Mouse (Mus musculus) telencephalon, adult 2 months (tissue): Measurements from ENCODE around the gene Cnot6l.
A peak's percentile ranks its signal among the peaks of the same experiment; 100 is the strongest.

Experiments used
- DNase-seq: peaks from one replicate; pipeline ENCODE4 v3.0.0-alpha.2; 2011; ENCODE audit warnings: low read depth, low spot score

Gene Cnot6l

DNA sequence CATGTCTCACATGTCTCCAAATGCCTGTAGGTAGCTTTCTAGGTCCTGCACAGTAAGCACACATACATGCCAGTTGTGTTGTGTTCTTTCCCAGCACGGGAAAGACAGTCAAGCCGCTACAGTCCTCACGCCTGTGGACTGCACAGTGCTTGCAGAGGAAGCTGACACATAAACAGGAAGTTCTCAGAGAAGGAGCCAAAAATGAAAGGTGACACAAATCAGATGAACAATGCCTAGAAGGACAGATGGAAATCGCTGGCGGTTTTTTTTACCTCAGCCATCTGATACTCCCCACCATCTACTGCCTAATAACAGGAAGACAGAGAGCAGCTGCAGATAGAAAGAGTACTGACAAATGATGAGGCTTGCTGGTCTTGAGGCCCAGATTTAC is at the start of gene Cnot6l:
Cnot6l (minus strand) TSS at position 151 of the 391 bp plus-strand sequence.
- no peak for DNase-seq

DNA sequence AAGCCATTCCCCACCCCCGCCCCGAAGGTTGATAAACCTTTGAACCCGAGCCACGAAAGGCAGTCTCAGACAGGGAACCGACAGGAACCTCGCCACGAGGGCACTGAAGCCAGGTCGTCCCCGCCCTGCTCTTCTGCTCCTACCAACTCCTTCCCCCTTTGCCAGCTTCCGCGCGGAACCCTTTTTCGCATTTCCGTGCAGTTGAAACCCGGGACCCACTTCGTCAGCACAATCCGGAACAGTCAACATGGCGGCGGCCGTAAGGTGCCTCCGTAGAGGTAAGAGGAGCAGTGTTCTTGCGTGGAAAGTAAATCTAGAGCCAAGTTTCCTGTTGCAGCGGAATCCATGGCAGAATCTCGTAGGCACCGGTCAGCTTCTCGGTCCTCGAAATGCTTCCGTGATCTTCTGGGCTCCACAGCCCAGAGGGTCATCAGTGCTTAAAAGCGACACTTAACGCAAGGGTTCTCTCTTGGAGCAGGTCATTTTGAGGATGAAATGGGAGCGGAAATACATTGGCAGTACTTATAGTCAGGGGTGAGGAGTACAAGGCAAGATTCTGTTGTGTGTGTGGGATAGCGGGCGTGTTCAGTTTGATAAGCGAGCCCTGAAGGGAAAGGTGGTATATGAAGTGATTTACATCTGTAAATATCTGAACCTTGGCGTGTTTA is 46.1 kb upstream of the Cnot6l start:
- DNase-seq, result peak; percentile 93

DNA sequence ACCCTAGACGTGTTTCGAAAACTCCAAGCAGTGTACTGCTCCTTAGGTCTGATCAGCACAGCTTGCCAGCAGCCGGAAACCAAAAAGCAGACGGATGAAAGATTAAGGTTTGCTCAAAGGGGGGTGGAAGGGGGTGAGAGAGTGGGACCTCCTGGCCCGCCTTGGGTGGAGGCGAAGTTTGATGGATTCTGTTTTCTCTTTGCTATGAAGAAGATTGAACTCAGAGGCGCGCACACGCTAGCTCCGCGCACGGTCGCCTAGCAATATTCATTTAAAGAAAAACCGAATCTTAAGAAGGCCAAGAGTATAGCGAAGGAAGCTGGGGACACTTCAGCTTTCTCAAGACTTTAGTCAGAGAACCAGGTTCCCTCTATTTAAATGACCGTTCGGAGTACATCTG is 45.5 kb upstream of the Cnot6l start, which contains the start of gene Mrpl1:
Mrpl1 (plus strand) TSS at position 35 of the 400 bp plus-strand sequence.
- DNase-seq, result no peak

DNA sequence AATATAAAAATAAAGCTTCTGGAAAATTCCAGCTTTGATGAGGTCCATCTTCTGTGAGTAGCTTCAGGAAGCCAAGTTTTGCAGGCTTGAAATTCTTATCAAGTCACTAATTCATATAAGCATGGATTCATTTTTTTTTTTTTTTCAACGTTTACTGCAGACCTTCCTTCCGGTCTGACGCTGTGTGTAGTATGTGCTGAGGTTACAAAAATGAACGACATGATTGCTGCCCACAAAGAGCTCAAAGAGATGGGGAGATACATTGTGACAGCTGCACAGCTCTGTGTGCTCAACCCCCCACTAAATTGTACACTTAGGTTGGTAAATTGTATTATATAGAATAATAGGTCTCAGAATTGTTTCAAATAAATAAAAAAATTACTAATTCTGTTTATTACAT is 44.6 kb upstream of the Cnot6l start:
- no peak for DNase-seq

DNA sequence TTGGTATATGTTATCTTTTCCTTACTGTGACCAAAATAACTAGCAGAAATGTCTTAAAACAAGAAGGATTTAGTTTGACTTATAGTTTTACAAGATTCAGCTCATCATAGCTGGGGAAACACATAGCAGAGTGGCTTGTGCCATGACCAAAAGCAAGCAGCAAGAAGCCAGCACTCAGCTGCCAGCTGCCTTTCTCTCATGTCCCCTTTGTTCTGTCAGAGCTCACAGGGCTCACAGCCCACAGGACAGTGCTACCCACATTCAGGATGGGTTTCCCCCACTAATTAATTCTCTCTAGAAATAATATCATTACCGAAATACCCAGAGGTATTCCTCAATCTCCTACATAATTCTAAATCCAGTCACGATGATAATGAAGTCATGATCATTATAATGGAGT is 43.6 kb upstream of the Cnot6l start:
- DNase-seq, result no peak

DNA sequence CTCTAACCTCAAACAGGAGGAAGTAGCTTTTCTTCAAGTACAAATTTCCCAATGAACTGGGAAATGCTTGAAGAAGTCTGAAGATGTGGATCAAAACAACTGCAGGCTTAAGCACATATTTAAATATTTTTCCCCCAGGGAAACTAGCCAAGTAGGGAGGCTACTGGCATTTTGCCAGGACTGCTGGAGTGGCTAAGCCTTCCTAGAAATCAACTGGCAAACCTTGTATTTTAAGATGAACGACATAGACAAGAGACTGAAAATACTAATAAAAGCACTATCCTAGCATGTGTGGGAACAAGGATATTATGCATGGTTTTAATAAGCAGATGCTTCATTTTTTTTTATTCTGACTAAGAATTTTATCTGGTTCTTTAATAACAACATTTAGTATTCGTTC is 42.9 kb upstream of the Cnot6l start:
- DNase-seq, result no peak

DNA sequence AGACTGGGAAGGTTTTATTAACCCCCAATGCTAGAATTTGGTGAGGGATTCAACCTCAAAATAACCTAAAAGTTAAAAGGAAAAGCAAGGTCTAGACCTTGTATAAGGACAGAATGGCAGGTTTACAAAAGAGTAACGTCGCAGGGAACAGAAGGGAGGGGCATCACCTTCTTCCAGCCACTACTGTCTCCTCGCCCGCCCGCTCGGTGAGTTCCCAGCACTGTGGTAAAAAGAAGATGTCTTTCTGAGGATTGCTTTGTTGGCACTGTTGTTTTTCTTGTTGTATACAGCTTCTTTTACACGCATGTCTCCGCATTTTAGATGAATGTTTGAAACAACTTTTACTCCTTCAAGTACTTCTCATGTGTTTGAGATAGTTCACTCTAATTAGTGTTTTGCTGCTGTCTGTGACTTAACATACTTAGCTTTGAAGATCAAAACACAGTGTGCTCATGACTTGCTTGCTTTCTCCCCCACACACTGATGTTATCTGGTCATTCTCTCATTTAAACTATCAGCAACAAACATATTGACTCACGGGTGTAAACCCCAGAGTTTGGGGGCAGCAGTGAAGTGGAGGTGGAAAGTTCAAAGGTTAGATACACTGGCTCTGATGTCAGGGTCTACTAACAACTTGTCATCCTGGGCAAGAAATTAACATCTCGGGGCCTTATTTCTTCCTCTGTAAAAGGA is 37.6 kb upstream of the Cnot6l start:
- DNase-seq, result no peak

DNA sequence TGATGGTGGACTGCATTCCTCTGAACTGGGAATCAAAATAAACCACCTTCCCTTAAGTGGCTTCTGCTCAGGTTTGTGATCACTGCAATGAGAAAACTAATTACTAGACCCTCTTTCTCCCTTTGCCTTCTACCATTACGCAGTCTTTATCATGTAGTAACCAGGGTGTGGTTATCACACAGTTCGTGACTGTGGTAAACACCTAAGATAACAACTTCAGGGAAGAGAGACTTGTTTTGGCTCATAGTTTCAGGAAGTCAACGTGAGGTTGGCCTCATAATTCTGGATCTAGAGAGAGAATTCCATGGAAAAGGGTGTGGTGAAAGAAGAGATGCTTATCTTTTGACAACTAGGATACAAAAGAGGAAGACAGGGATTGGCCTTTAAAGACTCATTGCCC is 36.3 kb upstream of the Cnot6l start:
- DNase-seq, result no peak

DNA sequence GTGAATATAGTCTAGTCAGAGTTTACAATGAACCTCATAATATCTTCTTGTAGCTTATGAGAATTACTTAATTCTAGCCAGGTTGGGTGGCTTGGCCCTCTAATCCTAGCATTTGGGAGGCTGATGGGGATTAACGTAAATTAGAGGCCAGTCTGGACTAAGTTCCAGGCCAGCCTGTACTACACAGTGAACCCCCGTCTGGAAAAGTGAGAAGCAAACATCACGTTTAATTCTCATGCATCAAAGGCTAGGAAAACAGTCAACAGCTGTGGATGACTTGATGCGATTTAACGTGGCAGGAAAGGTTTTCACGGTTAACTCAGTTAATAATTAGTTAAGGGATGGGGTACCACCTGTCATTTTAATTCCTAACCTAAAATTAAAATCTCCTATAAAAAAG is 34.3 kb upstream of the Cnot6l start:
- DNase-seq, result no peak

DNA sequence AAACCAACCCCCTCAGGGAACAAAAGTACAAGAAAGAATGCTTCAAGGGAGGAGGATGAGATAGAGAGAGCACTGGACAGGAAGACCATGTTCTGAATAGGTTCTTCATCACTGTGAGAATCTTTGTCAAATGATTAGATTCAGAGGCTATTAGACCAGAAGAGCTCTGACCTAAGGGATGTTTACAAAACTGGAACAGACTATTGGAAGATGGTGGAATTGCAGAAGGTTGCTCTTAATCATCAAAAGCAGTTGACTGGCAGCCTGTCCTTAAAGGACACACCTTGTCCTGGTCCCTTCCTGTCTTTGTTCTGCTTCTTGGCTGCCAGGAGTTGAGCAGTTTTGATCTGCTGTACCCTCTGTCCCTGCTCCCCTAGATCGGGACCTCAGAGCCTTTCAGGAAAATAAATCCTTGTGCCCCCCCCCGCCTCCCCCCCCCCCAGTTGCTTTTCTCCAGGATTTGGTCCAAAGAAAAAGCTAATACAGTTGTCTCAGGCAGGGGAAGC is 32.6 kb upstream of the Cnot6l start:
- DNase-seq, result no peak

DNA sequence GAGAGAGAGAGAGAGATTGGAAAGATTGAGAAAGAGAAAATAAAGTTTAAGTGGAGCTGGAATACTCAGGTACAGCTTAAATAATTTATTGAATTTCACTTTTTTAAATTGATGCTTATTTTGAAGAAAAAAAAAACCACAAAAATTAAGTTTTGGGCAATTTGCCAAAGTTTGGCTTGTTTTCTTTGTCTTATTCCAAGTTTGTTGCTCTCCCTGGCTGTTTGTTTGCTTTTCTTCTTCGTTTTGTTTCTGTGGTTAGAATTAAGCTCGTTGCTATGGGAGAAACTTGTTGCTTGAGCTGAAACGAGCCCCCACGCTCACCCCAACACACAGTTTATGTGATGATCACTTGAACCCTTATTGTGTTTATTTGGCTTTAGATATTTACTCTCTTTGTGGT is 27.3 kb upstream of the Cnot6l start:
- DNase-seq, result no peak

DNA sequence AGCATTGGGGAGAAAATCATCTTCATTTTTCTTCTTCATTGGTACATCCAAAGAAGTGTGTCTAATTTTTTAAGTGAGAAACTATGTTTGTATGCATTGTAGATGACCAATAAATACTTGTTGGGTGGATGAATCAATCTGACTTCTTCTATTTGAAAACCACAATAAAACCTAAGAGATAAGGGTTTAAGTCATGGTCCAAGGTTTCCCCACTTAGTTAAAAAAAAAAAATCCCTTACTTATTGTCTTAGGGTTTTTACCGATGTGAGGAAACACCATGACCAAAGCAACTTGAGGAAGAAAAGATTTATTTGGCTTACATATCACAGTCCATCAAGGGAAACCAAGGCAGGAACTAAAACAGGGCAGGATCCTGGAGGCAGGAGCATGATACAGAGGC is 25.8 kb upstream of the Cnot6l start:
- DNase-seq, result no peak

DNA sequence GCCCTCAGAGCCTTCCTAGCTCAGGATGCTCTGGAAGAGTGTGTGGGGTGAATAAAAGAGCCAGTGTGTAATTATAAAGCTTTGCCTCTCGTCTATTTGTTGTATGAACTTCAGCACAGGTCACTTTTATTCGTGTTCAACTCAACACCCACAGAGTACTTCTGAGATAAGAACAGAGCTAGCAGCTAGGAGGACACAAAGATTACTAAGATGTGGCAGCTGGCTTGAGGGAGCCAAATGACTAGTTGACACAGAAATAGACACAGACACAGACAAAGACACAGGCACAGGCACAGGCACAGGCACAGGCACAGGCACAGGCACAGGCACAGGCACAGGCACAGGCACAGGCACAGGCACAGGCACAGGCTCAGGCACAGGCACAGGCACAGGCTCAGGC is 20.0 kb upstream of the Cnot6l start:
- DNase-seq, result no peak

DNA sequence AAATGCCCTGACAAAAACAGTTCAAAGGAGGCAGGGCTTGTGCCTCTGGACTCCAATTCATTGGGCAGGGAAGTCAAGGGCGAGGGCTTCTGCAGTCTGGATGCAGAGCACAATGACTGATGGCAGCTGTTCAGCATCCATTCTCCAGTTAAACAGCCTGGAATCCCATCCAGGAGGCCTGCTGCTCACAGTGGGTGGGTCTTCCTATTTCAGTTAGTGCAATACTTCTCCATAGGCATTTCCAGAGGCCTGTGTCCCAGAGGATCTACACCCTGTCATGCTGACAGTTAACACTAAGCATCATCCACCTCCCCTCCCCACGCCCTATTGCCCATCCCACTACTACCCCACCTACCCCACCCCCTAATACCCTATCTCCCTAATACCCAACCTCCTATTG is 19.2 kb upstream of the Cnot6l start:
- DNase-seq, result no peak

DNA sequence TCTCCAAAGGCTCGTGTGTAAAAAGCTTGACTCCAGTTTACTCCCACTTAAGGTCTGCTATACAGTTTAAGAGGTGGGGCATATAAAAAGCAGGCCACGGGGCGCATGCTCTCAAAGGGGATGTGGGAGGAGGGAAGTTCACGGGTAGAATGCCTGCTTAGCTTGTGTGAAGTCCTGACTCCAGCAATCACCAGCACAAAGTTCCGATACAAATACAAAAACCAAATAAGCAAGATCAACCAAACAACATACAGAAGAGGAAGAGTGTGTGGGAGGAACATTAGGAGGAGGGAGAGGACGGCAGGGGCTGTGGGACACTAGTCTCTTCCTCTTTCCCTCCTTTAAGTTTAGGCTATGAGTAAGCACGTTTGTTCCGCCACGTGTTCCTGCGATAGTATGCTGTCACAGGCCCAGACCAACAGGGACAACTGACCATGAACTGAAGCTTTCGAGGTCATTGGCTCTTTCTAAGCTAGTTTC is 12.9 kb upstream of the Cnot6l start:
- no peak for DNase-seq

DNA sequence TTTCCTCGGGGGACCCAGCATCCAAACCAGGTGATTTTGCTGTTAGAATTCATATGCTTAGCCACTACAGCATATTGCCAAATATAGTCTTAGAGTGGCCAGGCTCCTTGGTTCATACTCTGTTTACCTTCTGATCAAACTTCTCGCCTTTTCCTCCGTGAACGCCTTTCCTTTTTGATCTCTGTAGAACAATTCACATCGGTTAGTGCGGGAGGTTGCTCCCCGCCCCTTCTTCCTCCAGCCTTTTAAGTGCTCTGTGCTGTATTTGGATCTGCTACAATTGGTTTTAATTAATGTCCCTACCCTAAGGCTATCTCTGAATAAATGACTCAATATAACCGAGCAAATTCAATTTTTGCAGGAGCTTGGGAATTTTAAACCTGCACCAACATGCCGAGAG is 12.2 kb upstream of the Cnot6l start:
- DNase-seq, result no peak

DNA sequence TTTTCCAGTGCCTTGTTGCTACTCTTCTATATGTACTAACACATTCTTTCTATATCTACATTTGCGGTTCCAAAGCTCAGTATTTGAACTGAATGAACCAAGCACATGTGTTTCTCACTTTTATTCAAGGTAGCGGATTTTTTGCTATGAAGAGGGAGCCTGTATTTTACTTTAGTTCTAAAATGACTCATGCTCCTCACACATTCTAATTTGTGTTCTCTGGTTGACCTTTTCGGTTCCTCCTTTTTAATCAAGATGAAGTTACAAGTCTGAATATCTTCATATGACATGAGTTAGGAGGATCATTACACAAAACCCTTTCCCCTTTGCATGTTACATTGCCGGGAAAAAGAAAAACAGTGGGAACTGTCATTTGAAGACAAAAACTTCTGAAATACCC is 7.8 kb upstream of the Cnot6l start:
- no peak for DNase-seq

DNA sequence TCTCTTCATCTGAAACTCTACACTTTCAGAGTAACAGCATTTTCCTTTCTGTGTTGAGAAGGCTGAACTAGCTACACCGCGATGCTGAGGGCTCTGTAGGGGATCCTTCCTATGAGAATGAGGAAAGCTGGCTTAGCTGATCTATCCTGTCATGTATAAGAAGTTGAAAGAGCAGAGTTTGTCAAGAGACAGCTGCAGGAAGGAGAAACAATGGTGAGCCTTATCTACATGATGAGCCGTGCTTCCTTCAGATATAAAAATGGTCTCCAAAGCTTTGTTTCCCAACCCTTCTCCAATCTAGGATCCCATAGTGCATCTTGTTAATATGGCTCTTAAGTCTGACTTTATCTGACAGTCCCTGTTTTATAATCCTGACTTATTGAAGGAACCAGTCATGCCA is 6.5 kb upstream of the Cnot6l start:
- no peak for DNase-seq

DNA sequence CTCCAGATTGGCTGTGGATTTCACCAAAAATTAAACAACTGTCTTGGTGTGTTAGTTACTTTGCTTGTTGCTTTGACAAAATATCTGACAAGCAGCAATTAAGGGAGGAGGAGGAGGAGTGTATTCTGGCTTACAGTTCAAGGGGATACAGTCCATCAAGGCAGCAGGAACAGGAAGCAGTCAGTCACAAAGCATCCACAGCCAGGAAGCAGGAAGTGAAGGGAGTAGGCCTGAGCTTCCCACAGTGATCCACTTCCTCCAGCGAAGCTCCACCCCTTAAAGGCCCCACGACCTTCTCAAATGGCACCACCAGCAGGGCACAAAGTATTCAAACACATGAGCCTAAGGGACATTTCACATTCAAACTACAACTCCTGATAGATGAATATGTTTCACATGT is 2.8 kb upstream of the Cnot6l start:
- no peak for DNase-seq

DNA sequence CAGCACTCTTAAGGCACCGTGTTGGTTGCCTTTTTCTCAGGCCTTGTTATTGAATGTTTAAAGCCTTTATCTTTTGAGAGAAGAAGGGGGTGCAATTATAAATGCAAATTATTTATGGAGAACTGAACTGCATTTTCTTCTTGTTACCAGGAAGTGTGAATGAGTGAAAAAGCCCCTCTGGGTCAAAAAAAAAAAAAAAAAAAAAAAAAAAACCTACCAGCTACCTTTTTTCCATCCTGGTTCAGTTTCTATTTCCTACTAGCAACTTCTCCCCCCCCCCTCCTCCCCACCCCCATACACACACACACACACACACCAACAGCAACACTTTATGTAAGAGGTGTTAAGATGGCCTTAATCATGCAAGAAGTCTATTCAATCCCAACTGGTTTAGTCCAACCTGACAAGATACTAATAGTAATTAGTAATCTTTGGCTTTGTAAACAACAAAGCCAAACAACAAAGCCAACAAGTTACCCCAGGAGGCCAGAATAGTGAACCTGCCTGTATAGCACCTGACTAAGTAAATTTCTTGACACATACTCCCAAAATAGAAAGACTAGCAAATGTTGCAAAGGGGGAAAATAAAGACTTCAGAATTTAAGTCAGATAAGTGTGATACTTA is 463 bp downstream of the Cnot6l start:
- no peak for DNase-seq

DNA sequence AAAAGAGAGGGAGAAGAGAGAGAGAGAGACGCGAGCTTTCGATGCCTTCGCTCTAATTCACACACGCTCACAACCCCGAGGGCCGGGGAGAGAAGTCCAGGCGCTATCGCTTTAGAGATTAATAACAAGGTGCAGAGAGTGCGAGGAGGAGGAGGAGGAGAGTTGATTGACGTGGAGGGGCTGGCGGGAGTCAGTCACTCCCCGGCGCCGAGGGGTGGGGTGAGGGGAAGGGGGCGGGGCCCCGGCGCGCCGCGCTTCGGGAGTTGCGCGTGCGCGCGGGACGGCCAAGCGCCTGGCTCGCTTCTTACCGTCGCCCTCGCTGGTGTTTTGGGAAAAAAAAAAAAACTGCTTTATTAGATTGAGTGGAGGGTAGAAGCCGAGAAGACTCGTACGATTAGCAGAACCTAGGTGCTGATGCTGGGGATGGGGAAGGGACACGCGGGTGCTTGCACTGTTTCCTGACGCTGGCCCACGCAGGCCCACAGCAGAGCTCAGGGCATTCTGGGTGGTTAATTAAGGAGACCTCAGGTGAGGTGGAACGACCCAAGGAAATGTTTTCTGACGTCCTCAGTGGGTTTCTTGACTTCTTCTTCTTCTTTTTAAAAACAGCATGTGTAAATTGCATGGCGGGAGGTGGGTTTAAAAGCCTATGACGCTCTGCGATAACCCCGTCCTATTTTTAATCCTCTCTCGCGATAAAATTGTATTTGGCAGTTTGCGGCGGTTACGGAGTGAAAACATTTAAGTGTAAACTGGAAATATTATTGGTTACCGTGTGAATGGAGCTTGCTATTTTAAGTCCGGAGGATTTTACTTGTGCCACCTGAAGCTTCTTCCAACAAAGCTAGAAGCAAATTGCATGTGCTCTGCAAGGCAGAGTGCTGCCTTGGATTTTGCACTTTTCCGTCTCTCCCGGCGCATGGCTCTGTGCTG is 1.3 kb downstream of the Cnot6l start:
- DNase-seq, result peak; percentile 71
